In genomic region chr4:86580591-86580990, GRCm38 (mm10) we compare ENCODE assay signal across 26 mouse cellular contexts. TPM values are rescaled to one million over a fixed set of nuclear protein-coding genes. Genes with fewer than 3 reads are reported as not detected.
"Had no signal": no experiment of that assay in that cellular context is flagged by ENCODE, and none has a peak within 500 bp of the region (broad histone marks: within the 10 kb centered on the region; RNA-seq: fewer than 3 reads in every experiment).

No protein-coding gene starts in this region.

- DNase-seq: liver, embryonic 13.5 days; lung, adult 18-20 months; lung, embryonic 14.5 days; lung, postnatal 10 days; lung, postnatal 4 days; midbrain, embryonic 14.5 days; retina, postnatal 1 day; right cerebral cortex, adult 18-20 months; right cerebral cortex, postnatal 25 days; right cerebral cortex, postnatal 4 days; thymus, adult 2 months; thymus, postnatal 25 days; thymus, postnatal 4 days had no signal

- H3K9ac ChIP-seq: liver, embryonic 13.5 days; liver, embryonic 15.5 days; lung, embryonic 14.5 days; midbrain, embryonic 12.5 days; neural tube, embryonic 13.5 days; neural tube, embryonic 15.5 days; stomach, embryonic 15.5 days had no signal

- H3K4me3 ChIP-seq: liver, embryonic 13.5 days; liver, embryonic 15.5 days; megakaryocyte, embryonic 14.5 days; midbrain, embryonic 12.5 days; myocyte; neural tube, embryonic 13.5 days; neural tube, embryonic 15.5 days; stomach, embryonic 15.5 days had no signal

- ATAC-seq: midbrain, embryonic 16.5 days had no signal

- H3K9me3 ChIP-seq: liver, embryonic 13.5 days; liver, embryonic 15.5 days; megakaryocyte, embryonic 14.5 days; midbrain, embryonic 12.5 days; neural tube, embryonic 13.5 days; neural tube, embryonic 15.5 days; stomach, embryonic 15.5 days had no signal

- H3K27ac ChIP-seq: liver, embryonic 13.5 days; liver, embryonic 15.5 days; midbrain, embryonic 12.5 days; neural tube, embryonic 13.5 days; neural tube, embryonic 15.5 days; stomach, embryonic 15.5 days; stomach, postnatal 0 days had no signal

- H3K4me2 ChIP-seq: liver, embryonic 13.5 days; liver, embryonic 15.5 days; lung, embryonic 14.5 days; midbrain, embryonic 12.5 days; neural tube, embryonic 13.5 days; neural tube, embryonic 15.5 days; stomach, embryonic 15.5 days had no signal

- H3K27me3 ChIP-seq: liver, embryonic 13.5 days; liver, embryonic 15.5 days; megakaryocyte, embryonic 14.5 days; midbrain, embryonic 12.5 days; neural tube, embryonic 13.5 days; neural tube, embryonic 15.5 days; stomach, embryonic 15.5 days had no signal

RNA-seq across cellular contexts. Expression of gene Saxo1, which starts 22.5 kb away (rescaled TPM):
- total RNA-seq: megakaryocyte progenitor cell, adult 5-6 weeks had no signal
- polyA plus RNA-seq: liver, embryonic 13.5 days; liver, embryonic 15.5 days; lung, embryonic 14.5 days; lung, embryonic 16.5 days; midbrain, embryonic 12.5 days; midbrain, embryonic 14.5 days; midbrain, embryonic 16.5 days; myocyte; neural tube, embryonic 13.5 days; neural tube, embryonic 15.5 days; small intestine, adult 2 months; stomach, postnatal 0 days; urinary bladder, adult 2 months had no signal
